Mouse (Mus musculus) myocyte (in vitro differentiated cells): ENCODE measurements around the gene Sox8. TPM values are rescaled to one million over a fixed set of nuclear protein-coding genes. Genes with fewer than 3 reads are reported as not detected.

Source experiments
- H3K27me3 ChIP-seq: one replicate; pipeline ENCODE4 v1.6.1; 2011; ENCODE audit not compliant: control insufficient read depth, insufficient read depth, insufficient read length
- H3K36me3 ChIP-seq: one replicate; pipeline ENCODE4 v1.6.1; 2011; ENCODE audit not compliant: control insufficient read depth, insufficient read depth
- H3K4me2 ChIP-seq: one replicate; pipeline ENCODE4 v1.6.1; 2011; ENCODE audit warnings: low read depth, control low read depth
- H3K4me3 ChIP-seq: one replicate; pipeline ENCODE4 v1.5.1; 2011; ENCODE audit warnings: mild to moderate bottlenecking, control low read depth, moderate library complexity
- H3K79me2 ChIP-seq: one replicate; pipeline ENCODE4 v1.6.1; 2011; ENCODE audit not compliant: control insufficient read depth, insufficient read depth
- H3ac ChIP-seq: one replicate; pipeline ENCODE4 v1.6.1; 2011; ENCODE audit not compliant: control insufficient read depth, insufficient read length
- CEBPB ChIP-seq: IDR thresholded peaks from 2 replicates; pipeline ENCODE4 v1.6.1; 2011; ENCODE audit warnings: mild to moderate bottlenecking, moderate library complexity; ENCODE audit not compliant: poor library complexity, insufficient read depth, severe bottlenecking
- E2F4 ChIP-seq: IDR thresholded peaks from one replicate; pipeline ENCODE4 v1.6.1; 2011; ENCODE audit warnings: mild to moderate bottlenecking, control low read depth, moderate library complexity; ENCODE audit not compliant: insufficient read depth
- MAX ChIP-seq: IDR thresholded peaks from one replicate; pipeline ENCODE4 v1.6.1; 2011; ENCODE audit warnings: low read depth, mild to moderate bottlenecking, control low read depth
- MYOD1 ChIP-seq, 3 experiments: IDR thresholded peaks; one replicate each; pipeline ENCODE4 v1.6.1; 2011; ENCODE audit warnings: control low read depth in 2 of 3, low read depth in 2 of 3, mild to moderate bottlenecking in 2 of 3, moderate library complexity in 1 of 3; ENCODE audit not compliant: insufficient read length in 2 of 3, control insufficient read depth in 1 of 3
- MYOG ChIP-seq, 3 experiments: IDR thresholded peaks; one replicate each; pipeline ENCODE4 v1.6.1; 2011; ENCODE audit warnings: control low read depth in 2 of 3, low read depth in 2 of 3, mild to moderate bottlenecking in 2 of 3; ENCODE audit not compliant: insufficient read length in 2 of 3, control insufficient read depth in 1 of 3, insufficient read depth in 1 of 3
- POLR2A ChIP-seq: IDR thresholded peaks from one replicate; pipeline ENCODE4 v1.6.1; 2011; ENCODE audit warnings: low read depth, mild to moderate bottlenecking, control low read depth, moderate library complexity; ENCODE audit not compliant: insufficient read length
- POLR2AphosphoS2 ChIP-seq: IDR thresholded peaks from one replicate; pipeline ENCODE4 v1.6.1; 2011; ENCODE audit warnings: low read depth, control low read depth; ENCODE audit not compliant: insufficient read length
- REST ChIP-seq: IDR thresholded peaks from one replicate; pipeline ENCODE4 v1.6.1; 2011; ENCODE audit warnings: mild to moderate bottlenecking, control low read depth, moderate library complexity; ENCODE audit not compliant: insufficient read depth, insufficient read length
- SRF ChIP-seq: IDR thresholded peaks from one replicate; pipeline ENCODE4 v1.6.1; 2011; ENCODE audit warnings: low read depth; ENCODE audit not compliant: control insufficient read depth, insufficient read length
- TCF12 ChIP-seq: IDR thresholded peaks from one replicate; pipeline ENCODE4 v1.6.1; 2011; ENCODE audit warnings: mild to moderate bottlenecking, control low read depth; ENCODE audit not compliant: poor library complexity, insufficient read depth, severe bottlenecking
- TCF3 ChIP-seq: IDR thresholded peaks from one replicate; pipeline ENCODE4 v1.6.1; 2011; ENCODE audit warnings: low read depth, control low read depth; ENCODE audit not compliant: insufficient read length
- USF1 ChIP-seq: IDR thresholded peaks from one replicate; pipeline ENCODE4 v1.6.1; 2011; ENCODE audit warnings: low read depth, mild to moderate bottlenecking, control low read depth, moderate library complexity
- polyA plus RNA-seq: library from polyadenylated mRNA; unstranded; fragments of >200 nt; fragmentation: generic; extraction: Trizol; gene quantifications from one replicate; pipeline ENCODE4 v1.2.1, GENCODE M21; 2012; ENCODE audit warnings: missing spikeins

Sox8 gene
- polyA plus RNA-seq, 1 experiment = 14.3 TPM

- Histone ChIP-seq H3K27me3 (no peaks in the 10 kb centered on the region), H3ac (no peak overlapping the region), H3K79me2 (no peaks in the 10 kb centered on the region), H3K4me2 (peak overlapping the region; percentile 44), H3K36me3 (no peaks in the 10 kb centered on the region), H3K4me3 (no peak overlapping the region)
- TF ChIP-seq USF1 (peak; percentile 21), TCF12 (peak; percentile 36), TCF3 (no peak), MYOG (IDR thresholded peaks at IDR 0.05; ENCODE audit: control insufficient read depth in 1 of 3, insufficient read depth in 1 of 3, insufficient read length in 2 of 3, low read depth in 2 of 3) (no peak), CEBPB (no peak), POLR2A (no peak), MAX (no peak), REST (no peak), E2F4 (no peak), MYOD1 (IDR thresholded peaks at IDR 0.05; ENCODE audit: control insufficient read depth in 1 of 3, insufficient read length in 2 of 3, low read depth in 2 of 3) (peak; percentile 33 to 75 (median 45))
Observed at GRCm38 (mm10) chr17:25576034-25576433, 5.5 kb upstream of the Sox8 start.

- Histone ChIP-seq H3K27me3 (no peaks in the 10 kb centered on the region), H3K4me3 (no peak overlapping the region), H3K4me2 (peak overlapping the region; percentile 44), H3ac (no peak overlapping the region), H3K36me3 (no peaks in the 10 kb centered on the region), H3K79me2 (no peaks in the 10 kb centered on the region)
- peak; percentile 81 to 99 (median 97) for TF ChIP-seq MYOG (IDR thresholded peaks at IDR 0.05; ENCODE audit: control insufficient read depth in 1 of 3, insufficient read depth in 1 of 3, insufficient read length in 2 of 3, low read depth in 2 of 3)
- TF ChIP-seq MAX = no peak
- TF ChIP-seq TCF12 = peak; percentile 100
- TF ChIP-seq POLR2A = no peak
- TF ChIP-seq POLR2AphosphoS2 = peak; percentile 54
- peak; percentile 100 for TF ChIP-seq TCF3
- 0 out of 2 replicates have a peak, but pooled peaks have one; percentile 2 for TF ChIP-seq CEBPB
- peak; percentile 99 to 100 (median 99) for TF ChIP-seq MYOD1 (IDR thresholded peaks at IDR 0.05; ENCODE audit: control insufficient read depth in 1 of 3, insufficient read length in 2 of 3, low read depth in 2 of 3)
Observed at GRCm38 (mm10) chr17:25575208-25575971, 4.9 kb upstream of the Sox8 start.

GRCm38 (mm10) chr17:25571453-25571820 is 951 bp upstream of the Sox8 start:
- H3K4me2 ChIP-seq = peak overlapping the region; percentile 9
- H3ac ChIP-seq = no peak overlapping the region
- no peaks in the 10 kb centered on the region for H3K36me3 ChIP-seq
- H3K4me3 ChIP-seq = peak overlapping the region; percentile 33
- no peaks in the 10 kb centered on the region for H3K79me2 ChIP-seq
- peaks cover 5% of the 10 kb centered on the region for H3K27me3 ChIP-seq
- no peak for TF ChIP-seq MYOD1 (IDR thresholded peaks at IDR 0.05; ENCODE audit: control insufficient read depth in 1 of 3, insufficient read length in 2 of 3, low read depth in 2 of 3)
- no peak for TF ChIP-seq MAX
- TF ChIP-seq MYOG (IDR thresholded peaks at IDR 0.05; ENCODE audit: control insufficient read depth in 1 of 3, insufficient read depth in 1 of 3, insufficient read length in 2 of 3, low read depth in 2 of 3) = no peak
- TF ChIP-seq REST = no peak
- TF ChIP-seq E2F4 = no peak
- TF ChIP-seq TCF3 = no peak
- no peak for TF ChIP-seq CEBPB

- Histone ChIP-seq H3K36me3 (no peaks in the 10 kb centered on the region), H3K27me3 (peaks cover 5% of the 10 kb centered on the region), H3K4me2 (peak overlapping the region; percentile 81), H3K4me3 (peak overlapping the region; percentile 33), H3K79me2 (no peaks in the 10 kb centered on the region), H3ac (peak overlapping the region; percentile 52)
- TF ChIP-seq POLR2A (peak; percentile 81), TCF3 (no peak), USF1 (no peak), TCF12 (no peak), E2F4 (no peak), CEBPB (no peak), MYOG (IDR thresholded peaks at IDR 0.05; ENCODE audit: control insufficient read depth in 1 of 3, insufficient read depth in 1 of 3, insufficient read length in 2 of 3, low read depth in 2 of 3) (no peak), MYOD1 (IDR thresholded peaks at IDR 0.05; ENCODE audit: control insufficient read depth in 1 of 3, insufficient read length in 2 of 3, low read depth in 2 of 3) (peak in 2 of 3 experiments; percentile 2 to 44), SRF (no peak), POLR2AphosphoS2 (peak; percentile 70)
Observed at GRCm38 (mm10) chr17:25569833-25570647, 446 bp downstream of the Sox8 start.
